Mouse (Mus musculus): ENCODE measurements around the gene Gramd4. TPM values are rescaled to one million over a fixed set of nuclear protein-coding genes. Genes with fewer than 3 reads are reported as not detected.

The Gramd4 gene
- polyA plus RNA-seq, 1 experiment, result 18.9 TPM

DNA sequence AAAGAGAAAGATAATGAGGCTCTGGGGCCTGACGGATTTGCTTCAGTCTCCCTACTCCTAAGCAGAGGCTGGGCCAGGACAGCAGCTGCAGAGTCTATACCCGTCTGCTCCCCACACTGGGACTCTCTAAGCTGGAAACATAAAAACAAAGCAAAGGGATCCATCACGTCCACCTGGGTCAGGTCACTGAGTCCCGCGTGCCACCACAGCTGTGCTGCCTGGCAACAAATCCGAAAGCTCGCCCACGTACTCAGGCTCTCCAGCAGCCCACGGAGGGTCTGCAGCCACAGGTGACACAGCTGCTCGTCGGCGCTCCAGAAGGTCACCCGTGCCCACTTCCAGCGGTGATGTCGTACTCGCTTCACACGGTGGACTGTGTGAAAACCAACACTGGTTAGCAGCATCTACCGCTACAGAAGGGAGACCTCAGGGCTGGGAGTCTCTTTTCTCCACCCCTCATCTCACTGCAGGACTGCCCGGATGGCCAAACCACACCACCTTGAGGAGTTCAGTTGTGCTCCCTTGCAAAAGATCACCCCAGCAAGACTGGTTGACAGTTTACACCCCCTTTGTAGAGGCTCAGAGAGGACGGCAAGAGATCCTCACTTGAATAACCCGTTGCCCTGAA lies 107.3 kb downstream of the Gramd4 start:
- Histone ChIP-seq H3K27ac (ENCODE audit: insufficient read depth, low read depth, low read length) (no peak overlapping the region), H3K36me3 (ENCODE audit: control insufficient read depth, insufficient read depth, low read length) (no peaks in the 10 kb centered on the region), H3K27me3 (replicated peaks; ENCODE audit: control insufficient read depth, insufficient read depth, low read length) (no peaks in the 10 kb centered on the region), H3K4me3 (ENCODE audit: insufficient read depth, low read depth, low read length) (no peak overlapping the region), H3K4me1 (ENCODE audit: control insufficient read depth, insufficient read depth, low read length) (peaks cover 14% of the 10 kb centered on the region)
- whole genome bisulfite sequencing, result 78% methylated on average over 21 of the region's 21 CpGs
- no peak for TF ChIP-seq CTCF (conservative IDR thresholded peaks at IDR 0.05; ENCODE audit: insufficient read depth, insufficient read length, low read depth, low read length)
- TF ChIP-seq POLR2A (IDR thresholded peaks at IDR 0.05; ENCODE audit: low read depth, low read length), result no peak
- DNase-seq, result no peak

GRCm38 (mm10) chr15:86165811-86166590 lies 108.5 kb downstream of the Gramd4 start:
- Histone ChIP-seq H3K36me3 (ENCODE audit: control insufficient read depth, insufficient read depth, low read length) (no peaks in the 10 kb centered on the region), H3K27me3 (replicated peaks; ENCODE audit: control insufficient read depth, insufficient read depth, low read length) (no peaks in the 10 kb centered on the region), H3K4me3 (ENCODE audit: insufficient read depth, low read depth, low read length) (no peak overlapping the region), H3K4me1 (ENCODE audit: control insufficient read depth, insufficient read depth, low read length) (peaks cover 18% of the 10 kb centered on the region), H3K27ac (ENCODE audit: insufficient read depth, low read depth, low read length) (no peak overlapping the region)
- no peak for DNase-seq
- TF ChIP-seq POLR2A (IDR thresholded peaks at IDR 0.05; ENCODE audit: low read depth, low read length) (no peak), CTCF (conservative IDR thresholded peaks at IDR 0.05; ENCODE audit: insufficient read depth, insufficient read length, low read depth, low read length) (no peak)
- WGBS, result 89% methylated on average over 24 of the region's 24 CpGs

DNA sequence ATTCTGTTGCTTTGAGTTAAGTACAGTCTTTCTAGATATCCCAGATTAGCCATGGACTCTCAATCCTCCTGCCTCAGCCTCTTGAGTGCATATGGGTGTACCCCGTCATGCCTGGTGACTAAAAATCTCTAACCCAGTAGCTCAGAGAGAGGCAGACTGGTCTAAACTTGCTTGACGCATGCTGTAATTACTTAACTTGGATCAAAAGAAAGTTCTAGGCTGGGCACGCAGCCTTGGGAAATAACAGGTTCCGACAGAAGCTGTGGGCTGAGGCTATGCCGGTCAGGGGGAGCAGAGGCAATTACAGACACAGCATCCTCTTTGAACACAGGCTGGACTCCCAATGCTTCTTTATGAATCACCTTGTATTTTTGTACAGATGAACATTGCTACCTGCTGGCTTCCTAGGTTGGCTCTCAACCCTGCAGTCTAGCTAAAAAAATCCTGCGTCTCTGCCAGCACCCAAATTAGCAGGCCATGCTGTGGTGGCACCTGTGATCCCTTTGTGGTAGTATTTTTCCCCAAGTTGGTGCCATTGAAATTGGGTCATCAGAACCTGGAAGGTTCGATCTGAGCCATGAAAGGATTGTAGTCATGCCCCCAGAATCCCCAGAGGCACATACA lies 109.6 kb downstream of the Gramd4 start:
- H3K27ac ChIP-seq (ENCODE audit: insufficient read depth, low read depth, low read length), result no peak overlapping the region
- 88% methylated on average over 7 of the region's 7 CpGs for WGBS
- TF ChIP-seq POLR2A (IDR thresholded peaks at IDR 0.05; ENCODE audit: low read depth, low read length) (no peak), CTCF (conservative IDR thresholded peaks at IDR 0.05; ENCODE audit: insufficient read depth, insufficient read length, low read depth, low read length) (no peak)
- no peak for DNase-seq
- H3K4me1 ChIP-seq (ENCODE audit: control insufficient read depth, insufficient read depth, low read length), result peaks cover 18% of the 10 kb centered on the region
- no peaks in the 10 kb centered on the region for H3K27me3 ChIP-seq (replicated peaks; ENCODE audit: control insufficient read depth, insufficient read depth, low read length)
- H3K4me3 ChIP-seq (ENCODE audit: insufficient read depth, low read depth, low read length), result no peak overlapping the region
- H3K36me3 ChIP-seq (ENCODE audit: control insufficient read depth, insufficient read depth, low read length), result no peaks in the 10 kb centered on the region

DNA sequence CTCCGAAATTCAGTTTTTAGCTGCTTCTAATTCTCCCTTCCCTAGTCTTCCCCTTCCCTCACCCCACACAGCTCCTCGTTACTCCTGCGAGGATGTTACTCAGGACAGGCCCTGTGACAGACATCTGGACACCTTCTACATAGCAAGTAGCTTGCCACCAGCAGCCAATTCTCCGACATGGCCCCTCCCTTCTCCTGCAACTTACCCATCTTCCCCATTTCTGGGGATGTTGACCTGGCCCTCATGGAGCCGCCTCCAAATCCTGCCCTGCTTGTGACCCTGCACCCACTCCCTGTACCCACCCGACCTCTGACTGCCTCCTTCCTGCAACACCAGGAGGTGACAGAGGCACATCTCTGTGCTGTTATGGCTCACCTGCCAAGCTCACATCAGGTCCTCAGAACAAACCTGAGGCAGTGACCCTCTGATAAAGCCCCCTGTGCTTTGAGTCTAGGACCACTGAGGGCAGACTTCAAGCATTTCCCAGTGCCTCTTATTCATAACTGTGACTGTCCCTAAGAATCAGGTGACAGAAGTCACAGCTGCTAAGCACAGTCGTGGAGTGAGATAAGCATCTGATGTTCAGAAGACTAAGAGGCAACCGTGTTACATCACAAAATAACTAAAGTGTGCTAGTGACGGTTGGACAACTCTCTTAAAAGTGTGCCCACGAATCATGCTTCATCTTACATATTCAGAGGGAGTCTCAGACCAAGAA lies 110.5 kb downstream of the Gramd4 start:
- H3K27me3 ChIP-seq (replicated peaks; ENCODE audit: control insufficient read depth, insufficient read depth, low read length), result no peaks in the 10 kb centered on the region
- H3K4me1 ChIP-seq (ENCODE audit: control insufficient read depth, insufficient read depth, low read length), result peaks cover 23% of the 10 kb centered on the region
- no peak for DNase-seq
- peak overlapping the region; percentile 60 for H3K27ac ChIP-seq (ENCODE audit: insufficient read depth, low read depth, low read length)
- no peaks in the 10 kb centered on the region for H3K36me3 ChIP-seq (ENCODE audit: control insufficient read depth, insufficient read depth, low read length)
- no peak overlapping the region for H3K4me3 ChIP-seq (ENCODE audit: insufficient read depth, low read depth, low read length)
- WGBS, result 62% methylated on average over 10 of the region's 10 CpGs
- TF ChIP-seq POLR2A (IDR thresholded peaks at IDR 0.05; ENCODE audit: low read depth, low read length), result no peak
- 0 out of 2 replicates have a peak, but pooled peaks have one; percentile 2 for TF ChIP-seq CTCF (conservative IDR thresholded peaks at IDR 0.05; ENCODE audit: insufficient read depth, insufficient read length, low read depth, low read length)

DNA sequence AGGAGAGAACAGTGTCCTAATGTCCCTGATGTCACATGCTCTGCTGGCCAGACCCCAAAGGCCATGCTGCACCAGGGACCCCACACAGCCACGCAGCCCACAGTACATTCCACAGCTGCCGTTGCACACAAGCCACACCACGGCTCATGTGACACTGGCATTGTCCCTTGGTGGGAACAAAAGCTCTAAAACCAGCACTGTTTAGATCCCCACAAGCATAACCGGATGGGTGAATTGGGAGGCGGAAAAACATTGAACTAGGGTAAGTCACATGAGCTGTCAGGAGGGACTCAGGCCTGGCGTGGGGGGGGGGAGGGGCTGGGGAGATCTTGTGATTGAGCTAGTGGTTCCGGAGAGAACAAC lies 111.0 kb downstream of the Gramd4 start:
- no peak overlapping the region for H3K4me3 ChIP-seq (ENCODE audit: insufficient read depth, low read depth, low read length)
- 17% methylated on average over 7 of the region's 7 CpGs for WGBS
- H3K36me3 ChIP-seq (ENCODE audit: control insufficient read depth, insufficient read depth, low read length), result no peaks in the 10 kb centered on the region
- H3K4me1 ChIP-seq (ENCODE audit: control insufficient read depth, insufficient read depth, low read length), result peaks cover 27% of the 10 kb centered on the region
- H3K27ac ChIP-seq (ENCODE audit: insufficient read depth, low read depth, low read length), result peak overlapping the region; percentile 60
- no peaks in the 10 kb centered on the region for H3K27me3 ChIP-seq (replicated peaks; ENCODE audit: control insufficient read depth, insufficient read depth, low read length)
- peak; percentile 70 for DNase-seq
- no peak for TF ChIP-seq CTCF (conservative IDR thresholded peaks at IDR 0.05; ENCODE audit: insufficient read depth, insufficient read length, low read depth, low read length)
- no peak for TF ChIP-seq POLR2A (IDR thresholded peaks at IDR 0.05; ENCODE audit: low read depth, low read length)

DNA sequence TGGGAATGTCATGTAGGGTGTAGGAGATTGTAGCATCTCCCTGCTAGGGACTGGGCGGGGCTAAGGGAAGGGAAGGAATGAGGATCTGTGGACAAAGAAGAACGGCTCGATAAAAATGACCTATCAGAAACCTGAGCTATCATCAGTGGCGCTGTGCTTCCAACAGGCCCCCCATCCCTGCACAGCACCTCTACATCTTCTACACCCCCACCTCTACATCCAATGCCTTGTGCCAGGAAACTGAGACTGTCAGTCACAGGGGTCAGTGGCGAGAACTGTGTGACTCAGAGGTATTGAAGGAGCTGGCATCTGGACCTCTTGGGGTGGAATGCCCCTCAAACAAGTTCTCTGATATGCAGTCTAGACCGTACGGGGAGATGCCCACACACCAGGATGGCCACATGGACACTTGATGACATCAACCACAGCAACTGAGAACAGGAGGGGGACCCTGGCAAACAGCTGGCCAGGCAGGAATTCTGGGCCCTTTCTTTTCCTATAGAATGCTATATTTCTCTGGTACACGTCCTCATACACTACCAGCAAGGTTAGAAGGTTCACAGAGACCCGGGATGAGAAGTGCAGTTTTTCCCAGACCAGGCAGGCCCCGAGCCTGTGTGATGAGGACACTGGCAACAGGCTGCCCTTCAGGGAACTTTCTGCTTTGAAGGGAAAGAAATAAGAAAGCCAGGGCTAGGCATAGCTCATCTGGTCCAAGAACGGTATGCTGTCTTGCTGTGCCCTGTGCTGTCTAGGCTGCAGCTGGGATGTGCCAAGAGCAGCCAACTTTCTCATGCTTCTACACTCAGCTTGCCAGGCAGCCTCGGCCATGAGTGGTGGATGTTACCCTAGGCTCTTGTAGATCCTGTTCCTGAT lies 111.7 kb downstream of the Gramd4 start:
- TF ChIP-seq POLR2A (IDR thresholded peaks at IDR 0.05; ENCODE audit: low read depth, low read length) (no peak), CTCF (conservative IDR thresholded peaks at IDR 0.05; ENCODE audit: insufficient read depth, insufficient read length, low read depth, low read length) (no peak)
- H3K27ac ChIP-seq (ENCODE audit: insufficient read depth, low read depth, low read length), result peak overlapping the region; percentile 45
- no peak overlapping the region for H3K4me3 ChIP-seq (ENCODE audit: insufficient read depth, low read depth, low read length)
- WGBS, result 66% methylated on average over 12 of the region's 12 CpGs
- peaks cover 28% of the 10 kb centered on the region for H3K4me1 ChIP-seq (ENCODE audit: control insufficient read depth, insufficient read depth, low read length)
- no peak for DNase-seq
- H3K36me3 ChIP-seq (ENCODE audit: control insufficient read depth, insufficient read depth, low read length), result no peaks in the 10 kb centered on the region
- H3K27me3 ChIP-seq (replicated peaks; ENCODE audit: control insufficient read depth, insufficient read depth, low read length), result no peaks in the 10 kb centered on the region
